Mouse (Mus musculus) gastrocnemius, adult 8-10 months (tissue): Measurements from ENCODE around the gene D130043K22Rik. TPM values are rescaled to one million over a fixed set of nuclear protein-coding genes. Genes with fewer than 3 reads are reported as not detected.
A peak's percentile ranks its signal among the peaks of the same experiment; 100 is the strongest.
"Not testable (repeated sequence)": the region's sequence is repeated elsewhere in the genome, so short reads cannot be mapped to it uniquely, and the experiment has no call there.

ENCODE experiments used
- DNase-seq, 2 experiments: peaks; one replicate each; pipeline ENCODE4 v3.0.0; 2022; ENCODE audit warnings: low spot score in 2 of 2
- total RNA-seq, 4 experiments: library from RNA; stranded (reverse); gene quantifications; 2 replicates each; pipeline ENCODE4 v1.2.4; 2022

Gene D130043K22Rik
- total RNA-seq, 4 experiments from 2014 or later, result not detected

DNA sequence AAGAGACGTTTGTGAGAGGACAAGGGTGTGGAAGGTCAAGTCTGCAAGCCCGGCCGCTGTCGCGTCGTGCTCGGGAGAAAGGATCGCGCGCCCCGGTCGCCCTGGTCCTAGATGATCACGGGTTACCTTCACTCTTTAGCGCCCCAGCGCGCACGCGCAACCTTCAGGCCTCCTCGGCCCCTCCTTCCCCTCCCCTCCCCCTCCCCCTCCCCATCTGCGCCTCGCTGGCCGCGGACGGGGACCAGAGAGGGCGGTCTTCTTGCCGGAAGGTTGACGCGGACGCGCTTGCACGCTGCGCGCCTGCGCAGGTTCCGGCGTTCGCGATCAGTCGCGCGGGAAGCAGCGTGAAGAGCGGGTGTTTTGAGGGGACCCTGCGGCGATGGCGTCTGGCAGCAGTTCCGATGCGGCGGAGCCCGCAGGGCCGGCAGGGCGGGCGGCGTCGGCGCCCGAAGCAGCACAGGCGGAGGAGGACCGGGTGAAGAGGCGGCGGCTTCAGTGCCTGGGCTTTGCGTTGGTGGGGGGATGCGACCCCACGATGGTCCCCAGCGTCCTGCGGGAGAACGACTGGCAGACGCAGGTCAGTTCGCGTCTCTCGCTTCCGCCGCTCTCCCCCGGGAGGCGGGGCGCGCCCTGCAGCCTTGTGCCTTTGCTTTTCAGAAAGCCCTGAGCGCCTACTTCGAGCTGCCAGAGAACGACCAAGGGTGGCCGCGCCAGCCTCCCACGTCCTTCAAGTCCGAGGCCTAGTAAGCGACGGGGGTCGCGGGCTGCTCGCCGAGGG, 13.4 kb upstream of the D130043K22Rik start, which contains the start of the genes Acot13 and Tdp2:
Acot13 (minus strand) TSS at position 188 of the 778 bp plus-strand sequence.
Tdp2 (plus strand) TSS at position 327 of the 778 bp plus-strand sequence.
- DNase-seq, result peak; percentile 86 to 94

DNA sequence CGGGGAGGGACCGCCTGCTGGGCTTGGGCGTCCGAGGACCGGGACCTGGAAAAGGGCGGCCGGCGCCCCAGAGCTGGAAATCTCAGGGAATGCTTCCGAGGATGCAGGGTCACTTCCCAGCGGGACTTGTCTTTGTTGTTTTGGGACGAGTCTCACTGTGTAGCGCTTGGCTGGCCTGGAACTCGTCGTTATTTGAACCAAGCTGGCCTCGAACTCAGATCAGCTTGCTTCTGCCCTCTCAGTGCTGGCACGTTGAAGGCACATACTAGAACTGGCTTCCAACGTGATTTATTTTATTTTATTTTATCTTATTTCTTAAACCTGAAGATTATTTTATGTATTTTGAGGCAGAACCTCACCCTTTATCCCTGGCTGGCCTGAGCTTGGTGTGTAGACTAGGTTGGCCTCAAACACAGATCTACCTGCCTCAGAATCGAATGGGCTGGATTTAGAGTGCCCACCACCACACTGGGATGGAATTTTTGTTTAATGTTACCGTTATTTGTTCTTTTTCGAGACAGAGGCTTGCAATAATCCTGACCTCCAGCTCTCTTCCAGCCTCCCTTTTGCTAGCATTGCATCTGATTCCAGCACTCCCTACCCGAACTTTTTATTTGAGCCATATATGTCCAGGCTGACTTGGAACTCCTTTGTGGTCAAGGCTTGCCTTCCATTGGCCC, 12.7 kb upstream of the D130043K22Rik start:
- DNase-seq, result no peak

DNA sequence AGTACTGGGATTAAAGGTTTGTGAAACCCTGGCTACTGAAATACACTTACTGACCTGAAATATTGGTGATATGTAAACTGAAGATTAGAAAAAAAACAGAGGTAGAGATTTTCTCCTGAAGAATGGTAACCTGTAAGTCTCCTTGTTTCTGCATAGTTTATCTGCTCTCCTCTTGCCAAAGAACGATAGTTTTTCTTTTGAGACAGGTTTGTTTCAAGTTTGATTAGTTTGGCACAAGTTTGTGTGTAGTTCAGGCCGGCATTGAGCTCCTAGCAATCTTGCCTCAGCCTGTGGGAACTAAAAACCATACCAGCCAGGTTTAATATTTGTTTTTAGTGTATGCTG, 12.2 kb upstream of the D130043K22Rik start:
- no peak for DNase-seq

DNA sequence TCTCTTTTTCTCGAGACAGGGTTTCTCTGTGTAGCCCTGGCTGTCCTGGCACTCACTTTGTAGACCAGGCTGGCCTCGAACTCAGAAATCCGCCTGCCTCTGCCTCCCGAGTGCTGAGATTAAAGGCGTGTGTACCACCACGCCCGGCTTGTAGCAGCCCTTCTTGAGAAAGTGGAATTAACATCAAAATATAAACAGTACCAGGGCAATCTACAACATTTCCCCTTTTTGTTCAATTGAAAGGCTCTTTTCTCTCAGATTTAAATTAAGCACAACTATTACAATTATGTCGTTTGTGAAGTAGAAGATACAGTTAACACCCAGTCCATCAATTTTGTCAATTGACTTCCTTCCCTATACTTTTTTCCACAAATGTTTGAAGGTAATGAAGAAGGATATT, 7.2 kb upstream of the D130043K22Rik start:
- DNase-seq, result not testable (repeated sequence)

DNA sequence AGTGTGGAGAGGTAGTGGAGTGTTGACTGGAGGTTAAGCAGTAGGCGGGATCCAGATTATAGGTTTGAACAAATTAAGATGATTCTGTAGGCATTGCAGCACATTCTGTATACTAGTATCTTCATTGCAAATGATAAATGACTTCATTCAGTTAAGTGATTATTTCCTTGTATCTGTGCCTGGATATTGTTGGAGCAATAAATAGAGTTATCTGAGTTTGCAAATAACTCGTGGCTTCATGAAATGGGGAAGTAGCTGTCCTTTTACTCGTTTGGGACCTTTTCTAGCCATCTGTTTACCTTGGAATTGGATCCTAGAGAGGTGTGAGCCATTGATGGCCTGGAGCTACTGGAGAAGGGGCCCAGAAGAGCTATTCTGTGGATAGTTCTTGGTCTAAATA, 5.1 kb upstream of the D130043K22Rik start:
- no peak for DNase-seq

DNA sequence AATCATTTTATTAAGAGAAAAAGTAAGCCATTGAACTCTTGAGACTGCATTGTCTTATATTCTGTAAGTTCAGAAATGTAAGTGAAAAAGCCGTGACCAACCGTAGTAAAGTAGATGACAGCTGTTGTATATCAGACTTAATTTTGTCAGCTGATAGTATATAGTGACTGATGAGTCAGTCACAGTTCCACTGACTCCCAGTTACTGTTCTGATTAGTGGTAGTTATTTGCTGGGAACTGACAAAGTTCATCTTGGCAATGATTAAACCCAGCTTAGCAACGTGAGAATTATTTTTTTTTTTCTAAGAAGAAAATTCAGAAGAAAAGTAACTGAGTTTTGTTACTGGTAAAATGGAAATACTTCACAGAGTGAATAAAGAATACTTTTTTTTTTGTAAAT, 3.2 kb upstream of the D130043K22Rik start:
- no peak for DNase-seq

DNA sequence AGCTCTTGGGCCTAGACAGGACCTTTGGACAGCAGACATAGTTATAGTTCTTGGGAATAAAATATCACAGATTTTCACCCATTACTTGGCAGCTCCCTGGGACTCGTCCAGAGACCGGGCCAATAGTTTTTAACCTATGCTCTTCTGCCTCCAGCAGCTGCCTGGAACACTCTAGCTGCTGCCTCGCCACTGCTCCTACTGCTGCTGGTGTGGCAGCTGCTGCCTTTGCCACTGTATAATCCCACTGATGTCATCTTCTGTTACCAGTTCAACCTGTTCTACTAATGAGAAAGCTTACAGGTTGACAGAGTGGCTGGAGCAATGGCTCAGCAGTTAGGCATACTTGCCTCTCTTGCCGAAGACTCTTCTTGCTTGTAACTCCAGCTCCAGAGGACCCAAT, 4.4 kb downstream of the D130043K22Rik start:
- DNase-seq, result no peak

DNA sequence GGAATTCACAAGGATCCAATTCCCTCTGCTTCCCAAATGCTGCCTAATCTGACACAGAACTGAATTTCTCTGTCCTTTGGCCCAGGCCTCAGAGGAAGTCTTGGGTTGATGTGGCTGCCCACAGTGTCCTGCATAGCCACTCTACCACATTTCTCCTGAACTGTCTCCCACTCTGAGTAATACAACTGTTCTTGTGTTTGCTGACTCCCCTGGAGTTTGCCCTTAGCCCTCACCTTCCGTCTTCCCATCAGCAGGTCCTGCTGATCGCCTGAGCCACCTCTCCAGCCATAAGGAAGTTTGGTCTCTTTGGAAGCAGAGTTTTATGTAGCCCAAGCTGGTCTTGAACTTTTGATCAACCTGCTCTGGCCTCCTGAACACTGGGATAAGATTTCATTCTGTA, 7.1 kb downstream of the D130043K22Rik start:
- DNase-seq, result no peak

DNA sequence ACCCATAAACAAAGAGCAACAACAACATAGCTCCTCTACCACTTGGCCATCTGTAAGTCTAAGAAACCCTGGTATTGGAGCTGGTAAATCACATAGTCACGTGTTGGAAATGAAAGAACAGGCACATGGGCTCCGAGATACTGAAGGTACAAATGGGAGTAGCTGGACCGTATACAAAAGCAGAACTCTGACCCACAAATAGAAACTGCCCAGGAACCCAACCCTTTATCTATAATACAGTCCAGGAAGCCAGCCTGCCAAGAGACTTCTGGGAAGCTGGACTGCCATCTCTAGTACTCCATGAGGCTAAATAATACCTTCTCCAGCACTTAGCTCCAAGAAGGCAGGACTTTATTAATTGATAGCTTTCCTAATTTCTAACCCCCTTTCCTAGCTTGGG, 7.6 kb downstream of the D130043K22Rik start:
- no peak for DNase-seq

DNA sequence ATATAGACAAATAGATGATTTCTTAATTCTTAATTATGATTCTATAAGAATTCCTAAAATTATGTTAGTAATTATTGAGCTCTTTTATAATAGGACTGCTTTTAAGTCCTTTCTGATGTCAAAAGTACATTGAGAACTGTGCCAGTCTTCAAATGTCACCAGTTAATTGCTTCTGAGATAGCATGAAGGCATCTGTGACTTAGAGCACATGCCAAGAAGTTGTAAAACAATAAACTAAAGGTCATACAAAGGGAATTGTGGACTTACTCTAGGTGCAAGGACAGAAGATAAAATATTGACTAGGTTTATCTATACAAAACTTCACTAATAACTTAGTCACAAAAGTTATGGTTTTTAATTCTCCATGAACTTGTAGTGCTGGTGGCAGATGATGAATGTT, 14.2 kb downstream of the D130043K22Rik start:
- DNase-seq, result no peak

DNA sequence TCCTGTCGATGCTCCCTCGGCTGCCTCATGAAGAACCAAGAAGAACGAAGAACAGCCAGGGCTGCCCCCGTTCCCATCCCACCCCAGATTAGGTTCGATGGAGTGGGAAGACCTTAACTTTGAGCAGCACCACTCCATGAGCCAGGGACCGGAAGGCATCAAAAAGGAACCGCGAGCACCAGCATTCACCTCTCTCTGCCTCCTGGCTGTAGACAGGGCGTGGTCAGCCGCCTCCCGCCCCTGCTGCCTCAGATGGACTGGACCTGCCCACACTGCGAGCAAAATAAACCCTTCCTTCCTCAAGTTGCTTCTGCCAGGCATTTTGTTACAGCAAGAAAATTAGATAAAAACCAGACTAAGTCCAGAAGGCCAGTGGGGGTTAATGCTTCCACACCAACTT, 16.1 kb downstream of the D130043K22Rik start:
- DNase-seq, result no peak

DNA sequence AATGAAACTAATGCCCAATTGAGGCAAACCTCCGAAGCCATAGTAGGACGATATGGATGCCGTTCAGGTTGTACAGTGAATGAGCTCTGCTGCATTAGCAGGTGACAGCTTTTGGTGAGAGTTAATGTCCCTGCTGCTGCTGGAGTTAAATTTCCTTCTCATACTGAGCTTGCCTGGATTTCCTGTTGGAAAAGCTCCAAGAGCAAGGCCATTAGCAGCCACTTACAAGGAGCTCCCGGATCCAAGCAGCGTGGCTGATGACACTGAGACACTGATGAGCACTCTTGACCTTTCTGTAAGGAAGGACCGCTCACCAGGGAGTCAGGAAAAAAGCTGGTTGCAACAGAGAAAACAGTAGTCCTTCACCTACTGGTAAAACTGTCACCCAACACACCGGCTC, 17.1 kb downstream of the D130043K22Rik start:
- no peak for DNase-seq

DNA sequence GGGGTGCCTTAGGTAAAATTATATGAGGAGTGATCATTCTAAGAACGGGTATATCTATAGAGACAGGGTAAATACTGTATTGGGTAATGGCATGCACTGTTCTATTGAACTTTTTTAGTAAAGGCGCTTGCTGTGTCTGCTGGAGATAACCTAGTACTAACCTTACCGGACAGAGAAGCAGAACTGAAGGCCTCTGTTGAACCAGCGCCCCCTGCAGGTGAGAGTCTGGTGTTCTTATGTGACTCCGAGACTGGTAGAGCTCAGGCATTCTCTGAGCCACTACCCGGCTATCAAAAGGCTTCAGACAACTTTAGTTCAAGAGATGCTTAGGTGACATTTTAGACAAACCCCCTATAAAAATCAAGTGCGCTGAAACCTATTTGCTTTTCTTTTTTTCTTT, 17.6 kb downstream of the D130043K22Rik start:
- DNase-seq, result peak; percentile 11 to 23

DNA sequence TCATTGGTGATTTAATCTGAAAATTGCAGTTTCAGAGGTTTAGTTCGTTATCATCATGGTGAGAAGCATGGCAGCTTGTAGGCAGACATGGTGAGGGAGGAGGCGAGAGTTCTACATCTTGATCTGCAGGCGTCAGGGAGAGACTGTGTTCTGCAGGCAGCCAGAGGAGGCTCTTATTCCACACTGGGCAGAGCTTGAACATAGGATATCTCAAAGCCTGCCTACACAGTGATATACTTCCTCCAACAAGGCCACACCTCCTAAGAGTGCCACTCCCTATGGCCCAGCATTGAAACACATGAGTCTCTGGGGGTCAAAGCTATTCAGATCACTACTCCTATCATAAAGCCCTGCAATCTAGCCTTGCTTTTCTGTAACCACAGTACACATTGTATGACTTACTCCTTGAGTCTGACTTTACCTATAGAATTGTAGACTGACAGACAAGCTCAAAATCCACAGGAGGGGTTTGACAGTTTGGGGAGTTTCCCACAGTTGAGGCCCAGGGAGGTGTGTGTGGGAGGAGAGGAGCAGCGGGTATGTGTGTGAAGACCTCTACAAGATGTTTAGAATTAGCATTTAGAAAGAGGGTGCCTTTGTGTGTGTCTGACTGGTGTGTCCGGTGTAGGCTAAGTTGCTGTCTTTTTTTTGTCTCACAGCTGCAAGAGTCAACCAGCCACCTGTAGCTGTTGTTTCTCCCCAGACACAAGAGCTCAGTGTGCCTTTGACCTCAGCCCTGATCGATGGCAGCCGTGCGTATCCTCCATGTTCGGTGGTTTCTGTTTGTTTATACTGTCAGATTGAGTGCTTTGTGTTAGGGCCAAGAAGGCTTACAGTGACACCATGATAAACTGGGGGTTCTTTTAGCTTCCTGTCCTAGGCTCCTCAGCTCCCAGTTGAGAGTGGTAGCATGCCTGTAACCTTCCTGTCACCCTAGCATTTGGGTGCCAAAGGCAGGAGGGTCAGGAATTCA, 21.8 kb downstream of the D130043K22Rik start:
- DNase-seq, result no peak

DNA sequence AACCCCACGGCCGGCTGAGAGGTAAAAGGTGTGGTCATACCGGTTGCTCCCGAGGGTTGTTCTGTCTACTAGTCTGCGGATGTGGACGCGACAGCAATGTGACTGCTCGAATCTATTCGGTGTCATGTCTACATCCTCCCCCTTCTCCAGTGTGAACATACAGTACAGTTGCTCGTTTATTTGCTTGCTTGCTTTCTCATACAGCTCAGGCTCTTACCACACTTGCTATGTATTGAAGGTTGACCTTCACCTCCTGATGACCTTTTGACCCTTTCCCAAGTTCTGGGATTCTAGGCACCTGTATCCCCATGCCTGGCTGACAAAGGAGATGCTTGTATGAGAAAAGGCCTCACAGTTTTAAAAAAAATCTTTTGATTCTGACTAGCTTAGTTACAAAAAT, 22.9 kb downstream of the D130043K22Rik start:
- no peak for DNase-seq

DNA sequence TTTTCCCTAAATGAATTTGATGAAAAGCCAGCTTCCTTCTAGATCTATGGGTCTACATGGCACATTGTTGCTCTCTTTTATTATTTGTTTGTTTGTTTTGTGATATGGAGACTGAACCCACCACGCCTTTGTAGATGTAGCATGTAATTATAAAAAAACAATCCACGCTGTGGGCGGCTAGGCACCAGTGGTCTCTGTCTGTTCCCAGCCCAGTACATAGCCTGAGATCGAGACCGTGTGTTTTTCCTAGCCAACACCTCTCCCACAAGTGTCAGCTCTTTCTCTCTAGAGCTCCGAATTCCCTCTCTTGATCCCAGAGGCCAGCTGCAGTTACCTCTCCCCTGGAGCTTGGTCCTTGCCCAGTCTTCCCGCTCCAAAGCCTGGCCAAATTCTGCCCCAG, 23.3 kb downstream of the D130043K22Rik start:
- no peak for DNase-seq

DNA sequence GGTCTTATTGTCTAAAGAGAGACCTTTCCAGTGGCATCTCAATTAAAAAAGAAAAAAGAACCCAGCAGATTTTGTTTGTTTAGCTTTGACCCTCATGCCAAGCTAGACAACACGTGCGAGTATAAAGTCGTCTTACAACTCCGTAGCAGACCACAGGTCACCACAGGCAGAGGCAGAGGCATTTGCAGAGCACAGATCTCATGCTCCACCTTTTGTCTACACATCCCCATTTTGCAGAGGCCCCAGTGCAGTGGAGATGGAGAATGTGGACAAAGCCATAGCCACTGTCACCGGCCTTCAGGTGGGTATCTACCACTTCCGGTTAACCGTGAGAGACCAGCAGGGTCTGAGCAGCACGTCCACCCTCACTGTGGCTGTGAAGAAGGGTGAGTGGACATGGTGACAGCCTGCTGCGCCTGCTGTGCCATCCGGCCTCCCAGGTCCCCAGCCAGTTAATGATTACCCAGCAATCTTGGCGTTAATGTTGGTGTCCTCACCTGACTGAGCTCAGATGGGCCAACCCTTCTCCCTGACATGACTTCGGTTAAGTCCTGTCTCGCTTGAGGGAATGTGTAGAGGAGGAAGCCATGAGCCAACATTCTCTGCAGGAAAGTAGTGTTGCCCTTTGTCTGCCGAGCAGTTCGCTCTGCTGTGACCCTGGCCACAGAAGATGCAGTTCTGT, 34.6 kb downstream of the D130043K22Rik start:
- no peak for DNase-seq

DNA sequence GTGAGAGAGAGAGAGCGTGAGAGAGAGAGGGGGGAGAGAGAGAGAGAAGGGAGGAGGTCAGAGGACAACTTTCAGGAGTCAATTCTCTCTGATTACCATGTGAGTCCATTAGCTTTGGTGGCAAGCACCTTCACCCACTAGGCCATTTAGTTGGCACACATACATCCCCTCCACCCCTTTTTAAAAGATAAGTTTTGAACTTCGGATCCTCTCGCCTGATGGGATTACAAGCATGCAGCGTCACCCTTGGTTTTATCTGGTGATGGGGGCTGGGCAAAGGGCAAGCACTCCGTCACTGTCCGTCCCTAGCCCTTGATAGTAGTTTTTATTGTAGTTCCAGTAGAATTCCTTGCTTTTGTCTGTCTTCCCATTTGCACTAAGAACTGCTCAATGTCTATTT, 35.3 kb downstream of the D130043K22Rik start:
- DNase-seq, result no peak

DNA sequence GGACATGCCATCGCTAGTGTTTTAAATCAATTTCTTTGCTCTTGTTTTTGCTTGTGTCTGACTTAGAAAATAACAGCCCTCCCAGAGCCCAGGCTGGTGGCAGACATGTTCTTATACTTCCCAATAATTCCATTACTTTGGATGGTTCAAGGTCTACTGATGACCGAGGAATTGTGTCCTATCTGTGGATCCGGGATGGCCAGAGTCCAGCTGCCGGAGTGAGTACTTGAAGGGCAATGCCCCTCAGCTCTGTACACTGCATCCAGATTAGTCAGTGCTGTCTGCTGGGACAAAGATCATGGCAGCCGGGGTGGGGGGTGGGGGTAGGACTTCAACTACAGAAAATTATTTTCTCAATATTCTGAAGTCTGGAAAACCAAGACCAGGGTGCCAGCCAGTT, 35.8 kb downstream of the D130043K22Rik start:
- no peak for DNase-seq

DNA sequence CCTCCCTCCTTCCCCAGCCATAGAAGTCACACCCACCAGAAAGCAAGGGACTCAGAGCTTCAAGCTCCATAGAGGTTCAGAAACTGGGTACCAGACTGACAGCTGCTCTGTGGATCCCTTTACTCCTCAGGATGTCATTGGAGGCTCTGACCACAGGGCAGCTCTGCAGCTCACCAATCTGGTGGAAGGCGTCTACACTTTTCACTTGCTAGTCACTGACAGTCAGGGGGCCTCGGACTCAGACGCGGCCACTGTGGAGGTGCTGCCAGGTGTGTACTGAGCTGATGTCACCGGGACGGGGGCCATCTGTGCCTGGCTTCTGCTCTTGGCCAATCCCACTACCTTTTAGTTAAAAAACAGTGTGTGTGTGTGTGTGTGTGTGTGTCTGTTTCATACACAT, 37.5 kb downstream of the D130043K22Rik start:
- DNase-seq, result no peak

DNA sequence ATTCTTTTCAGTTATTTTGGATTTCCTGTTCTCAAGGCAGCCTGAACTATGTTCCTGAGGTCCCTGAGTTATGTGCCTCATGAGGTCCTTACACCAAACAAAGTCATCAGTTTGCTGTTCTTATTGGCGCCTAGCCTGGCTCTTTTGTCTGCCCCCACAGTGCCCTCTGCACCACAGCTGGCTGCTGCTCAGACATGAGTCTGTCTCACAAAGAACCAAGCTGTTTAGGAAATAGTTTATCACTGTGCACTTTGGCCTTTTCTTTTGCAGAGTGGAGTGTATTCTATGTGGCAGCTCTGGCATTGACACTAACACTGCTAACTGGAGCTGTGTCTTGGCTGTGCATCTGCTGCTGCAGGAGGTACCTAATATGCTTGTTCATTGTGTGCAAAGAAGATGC, 44.6 kb downstream of the D130043K22Rik start:
- no peak for DNase-seq
